ENCODE assay signal across 19 mouse cellular contexts in the genomic region with DNA sequence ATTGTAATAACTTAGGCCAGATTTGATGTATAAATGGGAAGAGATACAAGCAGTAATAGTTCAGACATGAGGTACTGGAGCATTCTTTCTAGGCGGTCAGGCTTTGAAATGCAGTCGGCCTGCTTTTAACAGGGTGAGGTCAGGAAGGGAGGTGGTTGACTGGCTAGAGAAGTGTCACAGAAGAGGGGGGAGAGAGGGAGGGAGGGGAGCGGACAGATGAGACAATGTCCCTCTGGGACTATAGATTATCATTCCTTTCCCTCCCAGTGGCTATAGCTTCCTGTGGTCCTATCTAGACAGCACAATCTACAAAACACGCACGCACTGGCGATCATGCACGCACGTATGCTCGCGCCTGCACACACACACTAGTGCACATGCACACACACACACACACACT.
DNase-seq lines count a peak whose midpoint lies in the region; ATAC-seq lines count a peak whose summit lies in the region.
"Had no signal": no experiment of that assay in that cellular context is flagged by ENCODE, and none has a peak within 500 bp of the region (broad histone marks: within the 10 kb centered on the region; RNA-seq: fewer than 3 reads in every experiment).

No protein-coding gene starts in this region.

- no peak overlapping the region for H3K27ac ChIP-seq in embryonic facial prominence, embryonic 15.5 days (replicated peaks)
- no peak overlapping the region for H3K27ac ChIP-seq in embryonic facial prominence, embryonic 10.5 days (replicated peaks)
- no peak overlapping the region for H3K27ac ChIP-seq in kidney, embryonic 16.5 days (ENCODE audit: low read length)
- no peak overlapping the region for H3K27ac ChIP-seq in neural tube, embryonic 13.5 days (replicated peaks)
- H3K27ac ChIP-seq: embryonic facial prominence, embryonic 13.5 days; forebrain, embryonic 13.5 days; hindbrain, embryonic 12.5 days had no signal

- intact Hi-C loops in heart, postnatal 14 days (cut with DNase I): no loop called here

- H3K36me3 ChIP-seq in embryonic facial prominence, embryonic 15.5 days: no peaks in the 10 kb centered on the region
- no peaks in the 10 kb centered on the region for H3K36me3 ChIP-seq in embryonic facial prominence, embryonic 10.5 days (replicated peaks)
- no peaks in the 10 kb centered on the region for H3K36me3 ChIP-seq in kidney, embryonic 16.5 days (ENCODE audit: insufficient read depth, low read length)
- no peaks in the 10 kb centered on the region for H3K36me3 ChIP-seq in neural tube, embryonic 13.5 days
- H3K36me3 ChIP-seq: embryonic facial prominence, embryonic 13.5 days; heart, embryonic 12.5 days; hindbrain, embryonic 12.5 days had no signal

- no peaks in the 10 kb centered on the region for H3K9me3 ChIP-seq in embryonic facial prominence, embryonic 15.5 days (replicated peaks)
- H3K9me3 ChIP-seq in embryonic facial prominence, embryonic 10.5 days: no peaks in the 10 kb centered on the region
- H3K9me3 ChIP-seq in kidney, embryonic 16.5 days (ENCODE audit: low read length): no peaks in the 10 kb centered on the region
- H3K9me3 ChIP-seq in neural tube, embryonic 13.5 days: no peaks in the 10 kb centered on the region
- H3K9me3 ChIP-seq: embryonic facial prominence, embryonic 13.5 days; forebrain, embryonic 13.5 days; heart, embryonic 12.5 days; hindbrain, embryonic 12.5 days had no signal

- WGBS in embryonic facial prominence, embryonic 15.5 days: 69% methylated on average over 10 of the region's 10 CpGs
- 79% methylated on average over 10 of the region's 10 CpGs for WGBS in embryonic facial prominence, embryonic 10.5 days
- 33% methylated on average over 10 of the region's 10 CpGs for WGBS in kidney, embryonic 16.5 days
- 58% methylated on average over 10 of the region's 10 CpGs for WGBS in neural tube, embryonic 13.5 days

- peaks cover 3% of the 10 kb centered on the region; the same call in 1 of the 2 replicates for H3K4me1 ChIP-seq in embryonic facial prominence, embryonic 15.5 days
- H3K4me1 ChIP-seq in embryonic facial prominence, embryonic 10.5 days: no peaks in the 10 kb centered on the region
- peaks cover 13% of the 10 kb centered on the region; the same call in 1 of the 2 replicates for H3K4me1 ChIP-seq in kidney, embryonic 16.5 days (ENCODE audit: insufficient read depth, low read length)
- no peaks in the 10 kb centered on the region for H3K4me1 ChIP-seq in neural tube, embryonic 13.5 days (replicated peaks)
- H3K4me1 ChIP-seq: forebrain, embryonic 13.5 days; heart, embryonic 12.5 days; hindbrain, embryonic 12.5 days had no signal

- no peak for DNase-seq in embryonic facial prominence, embryonic 10.5 days (ENCODE audit: low spot score)
- DNase-seq in kidney, postnatal 25 days: no peak
- no peak for DNase-seq in neural tube, embryonic 10.5 days (ENCODE audit: extremely low spot score, low spot score)
- no peak for DNase-seq in heart, postnatal 14 days
- DNase-seq: adrenal gland, adult 8-10 months; cerebellum, adult 11 months; cerebellum, adult 8-10 months; cerebellum, postnatal 25 days; forebrain, postnatal 0 days; gastrocnemius, postnatal 25 days; heart, postnatal 36 days had no signal

- H3K4me3 ChIP-seq in embryonic facial prominence, embryonic 15.5 days (replicated peaks): no peak overlapping the region
- H3K4me3 ChIP-seq in embryonic facial prominence, embryonic 10.5 days: no peak overlapping the region
- no peak overlapping the region for H3K4me3 ChIP-seq in kidney, embryonic 16.5 days (ENCODE audit: low read length)
- H3K4me3 ChIP-seq in neural tube, embryonic 13.5 days: no peak overlapping the region
- H3K4me3 ChIP-seq: embryonic facial prominence, embryonic 13.5 days; forebrain, embryonic 13.5 days; heart, embryonic 12.5 days; hindbrain, embryonic 12.5 days had no signal

- no peak overlapping the region for H3K9ac ChIP-seq in embryonic facial prominence, embryonic 15.5 days
- no peak overlapping the region for H3K9ac ChIP-seq in kidney, embryonic 16.5 days (replicated peaks; ENCODE audit: low read length)
- no peak overlapping the region for H3K9ac ChIP-seq in neural tube, embryonic 13.5 days
- H3K9ac ChIP-seq: embryonic facial prominence, embryonic 13.5 days; forebrain, embryonic 13.5 days; forebrain, postnatal 0 days; heart, embryonic 12.5 days; hindbrain, embryonic 12.5 days had no signal

- no peaks in the 10 kb centered on the region for H3K27me3 ChIP-seq in embryonic facial prominence, embryonic 15.5 days
- no peaks in the 10 kb centered on the region for H3K27me3 ChIP-seq in embryonic facial prominence, embryonic 10.5 days (replicated peaks; ENCODE audit: low read depth, poor library complexity, severe bottlenecking)
- no peaks in the 10 kb centered on the region for H3K27me3 ChIP-seq in kidney, embryonic 16.5 days (ENCODE audit: insufficient read depth, low read length)
- H3K27me3 ChIP-seq in neural tube, embryonic 13.5 days: no peaks in the 10 kb centered on the region
- H3K27me3 ChIP-seq: embryonic facial prominence, embryonic 13.5 days; forebrain, embryonic 13.5 days; heart, embryonic 12.5 days; hindbrain, embryonic 12.5 days had no signal

- no peak overlapping the region for H3K4me2 ChIP-seq in embryonic facial prominence, embryonic 15.5 days (replicated peaks)
- no peak overlapping the region for H3K4me2 ChIP-seq in kidney, embryonic 16.5 days (replicated peaks; ENCODE audit: low read depth, low read length)
- H3K4me2 ChIP-seq in neural tube, embryonic 13.5 days: no peak overlapping the region
- H3K4me2 ChIP-seq: embryonic facial prominence, embryonic 13.5 days; forebrain, embryonic 13.5 days; heart, embryonic 12.5 days; hindbrain, embryonic 12.5 days had no signal

- peak; percentile 34; the same call in 1 of the 2 replicates for ATAC-seq in embryonic facial prominence, embryonic 15.5 days (ENCODE audit: insufficient number of reproducible peaks, low FRiP score, low TSS enrichment, low read depth)
- peak; percentile 73 for ATAC-seq in kidney, embryonic 16.5 days (ENCODE audit: low FRiP score, low TSS enrichment)
- peak; percentile 27; the same call in 1 of the 2 replicates for ATAC-seq in neural tube, embryonic 13.5 days (ENCODE audit: low read depth)
- ATAC-seq: forebrain, embryonic 13.5 days; forebrain, postnatal 0 days; hindbrain, embryonic 16.5 days had no signal
